Mouse (Mus musculus) central nervous system, embryonic 18 days (tissue): ENCODE measurements around the gene 5430403G16Rik. TPM values are rescaled to one million over a fixed set of nuclear protein-coding genes. Genes with fewer than 3 reads are reported as not detected.

Experiments
- polyA plus RNA-seq: library from polyadenylated mRNA; depleted of rRNA; stranded (reverse); fragments of >200 nt; gene quantifications from 2 replicates; pipeline ENCODE4 v1.2.3, GENCODE M21; 2012; rRNA removed

The 5430403G16Rik gene
- polyA plus RNA-seq, result 0.84 and 0.88 TPM in 2 replicates

DNA sequence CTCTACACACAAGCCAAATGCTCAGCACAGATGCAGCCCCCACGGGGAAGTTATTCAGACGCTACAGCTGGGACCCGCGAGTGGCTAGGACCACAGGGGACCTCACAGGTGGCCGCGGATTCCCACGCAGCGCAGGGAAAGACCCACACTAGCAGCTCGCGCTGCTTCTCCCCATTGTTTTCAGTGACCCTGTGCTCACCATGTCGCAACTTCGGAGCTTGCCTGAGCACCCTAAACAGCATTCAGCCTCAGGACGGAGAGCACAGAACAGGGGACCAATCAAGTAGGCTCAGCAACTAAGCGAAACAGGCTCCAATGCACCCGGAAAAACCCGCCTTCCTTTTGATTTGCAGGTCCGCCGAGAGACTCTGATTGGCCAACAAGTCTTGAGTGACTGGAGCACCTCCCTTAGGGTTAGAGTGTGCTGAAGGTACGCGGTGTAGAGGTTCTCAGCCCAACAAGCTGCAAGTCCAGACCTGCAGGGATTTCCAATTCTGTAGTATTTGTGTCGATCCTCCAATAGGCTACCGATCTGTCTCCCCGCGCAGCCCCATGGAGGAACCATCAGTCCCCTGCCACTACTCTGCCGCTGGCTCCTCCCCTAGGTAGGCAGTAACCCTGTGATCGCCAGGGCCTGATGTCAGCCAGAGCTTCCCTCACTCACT lies at the start of gene 5430403G16Rik:
Gene 5430403G16Rik (minus strand): TSS at position 505 of the 665 bp plus-strand sequence.

Other genes with a start within 250 kb of the 5430403G16Rik start
- gene Crlf2, start 132.0 kb downstream of the 5430403G16Rik start, polyA plus RNA-seq, result 28.1 and 30.9 TPM in 2 replicates
- gene 4930522L14Rik, start 60.8 kb upstream of the 5430403G16Rik start, polyA plus RNA-seq, result 2.9 and 3.2 TPM in 2 replicates
- 0.03 and 0.08 TPM in 2 replicates for gene Gm15446, start 232.4 kb upstream of the 5430403G16Rik start, polyA plus RNA-seq